Mouse (Mus musculus): ENCODE data around the gene Leng8.
A peak's percentile ranks its signal among the peaks of the same experiment; 100 is the strongest.

Gene Leng8

GRCm38 (mm10) chr7:4127894-4128293 is 8.9 kb upstream of the Leng8 start:
- peak in 1 of 2 experiments; percentile 4 for DNase-seq

GRCm38 (mm10) chr7:4128860-4129259 is 8.0 kb upstream of the Leng8 start:
- peak; percentile 47 to 55 for DNase-seq

- DNase-seq = peak; percentile 95 to 99
These were observed 6.0 kb upstream of the Leng8 start for GRCm38 (mm10) chr7:4130686-4131452.

GRCm38 (mm10) chr7:4131964-4132363 is 4.9 kb upstream of the Leng8 start:
- DNase-seq = no peak

- peak in 1 of 2 experiments; percentile 17 for DNase-seq
These were observed 4.3 kb upstream of the Leng8 start for GRCm38 (mm10) chr7:4132581-4132980.

- DNase-seq = peak; percentile 20 to 26
These were observed 3.8 kb upstream of the Leng8 start for GRCm38 (mm10) chr7:4132998-4133397.

GRCm38 (mm10) chr7:4134911-4135310 is 1.9 kb upstream of the Leng8 start:
- no peak for DNase-seq

- no peak for DNase-seq
These were observed 452 bp upstream of the Leng8 start for GRCm38 (mm10) chr7:4136404-4136770.

GRCm38 (mm10) chr7:4137746-4138145 is 907 bp downstream of the Leng8 start:
- peak; percentile 17 to 21 for DNase-seq

GRCm38 (mm10) chr7:4138181-4138580 is 1.3 kb downstream of the Leng8 start:
- DNase-seq = no peak

- peak in 1 of 2 experiments; percentile 10 for DNase-seq
These were observed 1.8 kb downstream of the Leng8 start for GRCm38 (mm10) chr7:4138671-4139070.

GRCm38 (mm10) chr7:4139391-4139790 is 2.6 kb downstream of the Leng8 start:
- peak in 1 of 2 experiments; percentile 5 for DNase-seq

GRCm38 (mm10) chr7:4141648-4142325 is 4.9 kb downstream of the Leng8 start:
- peak; percentile 3 to 6 for DNase-seq

GRCm38 (mm10) chr7:4142796-4143445 is 6.1 kb downstream of the Leng8 start:
- peak; percentile 33 to 42 for DNase-seq

- peak; percentile 3 to 10 for DNase-seq
These were observed 6.7 kb downstream of the Leng8 start for GRCm38 (mm10) chr7:4143506-4143905.

- peak; percentile 2 for DNase-seq
These were observed 7.2 kb downstream of the Leng8 start for GRCm38 (mm10) chr7:4144046-4144445.

GRCm38 (mm10) chr7:4144766-4145551 is 8.1 kb downstream of the Leng8 start:
- DNase-seq = peak; percentile 6 to 11

- DNase-seq = peak; percentile 75 to 80
These were observed 8.8 kb downstream of the Leng8 start for GRCm38 (mm10) chr7:4145552-4146190.

GRCm38 (mm10) chr7:4146241-4147180 is 9.7 kb downstream of the Leng8 start:
- peak; percentile 17 to 26 for DNase-seq

GRCm38 (mm10) chr7:4147371-4147770 is 10.5 kb downstream of the Leng8 start:
- DNase-seq = peak in 1 of 2 experiments; percentile 19

- DNase-seq = no peak
These were observed 11.0 kb downstream of the Leng8 start for GRCm38 (mm10) chr7:4147836-4148235.

Measured in cerebellum, postnatal 10 days (tissue).